Mouse (Mus musculus) hematopoietic stem cell, adult 5-6 weeks (primary cell): ENCODE results near the gene Rnase13. TPM values are rescaled to one million over a fixed set of nuclear protein-coding genes. Genes with fewer than 3 reads are reported as not detected.
A peak's percentile ranks its signal among the peaks of the same experiment; 100 is the strongest.

Experiments
- ATAC-seq, 2 experiments: fragments of 125-278 bp in 1 of 2; replicated peaks in 1 of 2; 2 replicates each; pipeline ENCODE4 v1.8.0; 2016 to 2017; ENCODE audit warnings: inconsistent platforms in 2 of 2, mild to moderate bottlenecking in 2 of 2, moderate number of reproducible peaks in 2 of 2, low read depth in 1 of 2, moderate TSS enrichment in 1 of 2; ENCODE audit not compliant: low FRiP score in 2 of 2, poor library complexity in 2 of 2, severe bottlenecking in 2 of 2, insufficient read depth in 1 of 2, low TSS enrichment in 1 of 2
- total RNA-seq: library from RNA; stranded (forward); fragments of 172-1452, 232-1000 nt; gene quantifications from 2 replicates; pipeline ENCODE4 v1.2.3, GENCODE M21; 2017

Rnase13 gene
- total RNA-seq, 1 experiment from 2014 or later: not detected

DNA sequence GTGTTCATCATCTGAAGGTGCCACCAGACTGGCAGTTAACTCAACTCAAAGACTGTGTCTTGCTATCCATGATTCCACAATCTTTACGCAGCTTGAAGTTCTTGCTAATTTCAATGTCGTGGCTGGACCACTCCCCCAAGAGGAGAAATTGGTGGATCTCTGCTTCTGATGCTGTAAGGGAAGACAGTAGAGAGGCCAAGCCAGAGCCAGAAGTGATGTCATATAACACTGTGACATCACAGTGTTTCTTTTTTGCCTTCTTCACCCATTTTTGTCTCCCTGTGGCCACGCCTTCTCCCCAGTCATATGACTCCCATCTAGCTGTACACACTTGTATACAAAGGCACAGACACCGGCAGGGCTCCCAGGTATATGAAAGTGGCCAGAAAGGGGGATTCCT is 4.4 kb downstream of the Rnase13 start, which contains the start of gene Tppp2:
TSS of gene Tppp2 (plus strand) at position 301 of the 400 bp plus-strand sequence.
- ATAC-seq: no peak

DNA sequence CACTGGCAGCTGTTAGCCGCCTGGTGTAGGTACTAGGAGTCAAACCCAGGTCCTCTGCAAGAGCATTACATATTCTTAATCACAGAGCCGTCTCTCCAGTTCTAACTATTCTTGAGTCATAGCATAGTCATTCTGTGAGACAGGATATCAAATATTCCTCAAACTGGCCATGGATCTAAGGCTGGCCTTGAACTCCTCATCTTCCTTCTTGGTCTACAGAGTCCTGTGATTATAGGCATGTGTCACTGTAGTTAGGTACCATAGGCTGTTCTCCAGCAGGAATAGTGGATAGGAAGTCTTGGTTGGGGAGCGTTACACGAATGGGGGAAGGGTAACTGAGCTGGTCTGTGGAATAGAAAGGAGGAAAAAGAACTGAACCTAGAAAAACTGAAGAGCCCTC is 6.0 kb downstream of the Rnase13 start:
- ATAC-seq: no peak

DNA sequence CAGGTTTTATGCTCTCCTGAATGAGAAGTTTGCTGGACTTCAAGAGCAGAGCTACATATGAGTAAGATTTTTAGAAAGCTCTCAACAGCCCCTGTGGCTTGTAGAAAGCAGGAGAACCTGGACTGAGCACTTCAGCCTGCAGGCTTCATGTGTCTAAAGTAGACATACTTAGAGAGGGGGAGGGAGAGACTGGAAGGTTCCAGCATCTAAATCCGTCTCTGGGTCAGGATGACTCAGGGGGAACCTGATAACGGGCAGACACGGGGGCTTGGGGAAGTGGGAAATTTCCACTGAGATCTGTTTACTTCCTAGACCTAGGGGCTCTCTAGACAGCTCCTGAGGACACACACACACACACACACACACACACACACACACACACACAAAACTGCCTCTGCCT is 7.5 kb downstream of the Rnase13 start:
- ATAC-seq: no peak

DNA sequence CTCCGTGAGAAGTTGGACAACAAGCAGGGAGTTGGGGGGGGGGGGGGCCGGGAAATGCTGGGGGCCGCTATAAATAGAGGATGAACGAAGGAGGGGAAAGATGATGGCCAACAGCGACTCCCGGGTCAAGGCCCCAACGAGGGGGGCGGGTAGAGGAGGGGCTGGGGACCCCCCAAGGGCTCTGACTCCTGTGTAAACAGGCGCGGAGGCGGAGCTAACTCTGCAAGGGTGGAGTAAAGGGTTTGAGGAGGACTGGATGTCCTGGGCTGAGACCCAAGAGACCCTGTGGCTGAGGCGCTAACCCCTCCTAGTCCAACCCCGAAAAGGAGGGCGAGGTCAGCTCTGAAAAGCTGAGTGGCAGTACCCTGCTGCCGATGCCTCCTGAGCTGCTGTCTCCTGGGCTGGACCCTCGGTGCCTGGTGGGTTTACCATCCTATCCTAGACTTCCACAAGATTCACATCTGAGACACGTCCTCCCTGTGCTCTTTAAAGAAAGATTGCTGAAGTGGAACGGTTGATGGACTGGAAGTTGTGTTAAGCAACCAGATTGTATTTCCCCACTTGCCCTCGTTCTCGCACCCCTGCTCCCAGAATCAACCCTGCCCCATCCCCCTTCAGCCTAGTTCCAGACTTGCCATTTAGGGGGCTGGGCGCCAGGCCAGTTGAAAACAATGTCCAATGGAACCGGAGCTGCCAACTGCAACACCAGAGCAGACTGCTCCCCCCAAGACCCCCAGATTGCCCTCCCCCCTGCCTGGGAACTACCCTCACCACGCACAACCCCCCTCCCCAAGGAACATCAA is 8.4 kb downstream of the Rnase13 start, which contains the start of gene Ndrg2:
TSS of gene Ndrg2 (minus strand) at position 199 of the 803 bp plus-strand sequence.
- ATAC-seq: 0 out of 4 replicates have a peak, but pooled peaks of 1 of the 2 experiments have one; percentile 7

DNA sequence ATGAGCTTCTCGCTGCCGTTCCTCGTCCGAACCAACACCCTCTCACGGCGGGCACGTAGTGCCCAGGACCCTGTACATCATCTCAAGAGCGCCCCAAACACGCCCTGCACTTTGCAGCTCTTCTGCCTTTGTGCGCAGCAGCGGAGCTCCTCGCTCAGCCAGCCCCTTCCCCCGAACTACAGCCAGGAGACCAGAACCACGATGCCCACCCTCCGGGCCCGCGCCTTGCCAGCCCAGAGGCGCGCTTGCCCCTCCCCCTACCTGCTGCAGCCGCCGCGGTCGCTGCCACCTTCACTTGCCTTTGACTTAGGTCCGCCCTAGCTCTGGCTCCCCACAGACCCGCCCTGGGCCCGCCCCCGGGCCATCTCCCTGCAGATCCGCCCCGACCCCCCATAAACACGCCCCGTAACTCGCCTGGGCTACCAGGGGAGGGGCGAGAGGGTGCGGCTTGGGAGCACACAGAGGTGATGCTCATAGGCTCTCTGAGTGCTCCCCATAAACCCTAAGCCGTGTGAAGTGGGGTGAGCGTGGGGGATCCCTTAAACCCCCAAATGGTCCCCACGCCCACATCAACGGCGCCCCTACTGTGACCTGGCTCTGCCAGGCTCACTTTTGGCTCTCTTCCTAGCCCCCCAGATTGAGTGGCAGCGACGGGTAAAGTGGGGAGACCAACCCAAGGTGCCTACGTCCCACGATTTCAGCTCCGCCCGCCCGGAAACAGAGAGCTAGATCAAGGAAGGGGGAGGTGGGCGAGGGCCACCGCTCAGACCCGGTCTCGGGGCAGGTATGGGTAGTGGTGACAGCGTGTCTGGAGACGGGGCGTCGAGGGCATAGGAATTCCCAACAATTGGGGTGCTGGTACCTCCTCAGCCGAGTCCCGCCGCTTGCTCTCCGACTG is 9.3 kb downstream of the Rnase13 start:
- ATAC-seq: peak; percentile 83 to 87

DNA sequence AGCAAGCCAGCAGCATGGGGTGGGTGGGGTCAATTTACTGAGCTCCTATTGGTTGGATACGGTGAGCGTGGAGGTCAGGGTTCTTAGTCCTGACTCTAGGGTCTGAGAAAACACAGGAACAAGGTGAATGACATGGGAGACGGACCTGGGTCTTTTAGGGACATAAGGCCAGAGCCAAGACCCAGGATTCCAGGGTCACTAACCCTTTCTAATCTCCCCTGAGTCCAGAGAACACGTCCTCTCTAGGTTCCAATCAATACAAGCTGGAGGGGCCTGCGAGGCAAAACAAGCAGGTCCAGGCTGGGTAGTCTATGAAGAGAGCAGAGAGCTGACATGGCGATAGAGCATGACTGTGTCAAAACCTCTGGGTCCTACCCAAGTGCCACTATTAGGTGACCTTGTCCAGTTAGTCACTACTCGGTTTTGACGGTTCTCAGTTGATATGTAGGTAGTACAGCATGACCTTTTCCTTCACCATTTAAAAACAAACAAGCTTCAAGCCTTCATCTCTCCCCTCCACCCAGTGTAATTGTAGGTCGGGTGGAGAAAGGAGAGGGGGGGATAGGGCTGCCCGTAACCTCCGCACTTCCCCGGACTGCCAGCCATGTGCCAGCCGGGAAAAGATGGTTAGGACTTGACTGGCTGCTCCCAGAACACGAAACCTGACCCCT is 10.0 kb downstream of the Rnase13 start:
- ATAC-seq: no peak

DNA sequence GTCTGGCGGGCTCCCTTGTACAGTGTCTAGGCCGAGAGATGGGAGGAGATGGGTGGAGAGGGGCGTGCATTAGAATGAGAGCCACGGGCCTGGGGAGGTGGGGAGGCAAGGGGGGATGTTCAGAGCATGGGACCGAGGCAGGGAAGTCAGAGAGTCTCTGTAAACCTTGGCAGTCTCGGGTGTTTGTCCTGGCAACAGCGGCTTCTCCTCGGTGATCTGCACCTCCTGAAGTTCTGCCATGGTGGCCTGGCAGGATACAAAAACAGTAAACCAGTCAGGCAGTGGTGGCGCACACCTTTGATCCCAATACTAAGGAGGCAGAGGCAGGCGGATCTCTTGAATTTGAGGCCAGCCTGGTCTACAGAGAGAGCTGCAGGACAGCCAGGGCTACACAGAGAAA is 11.3 kb downstream of the Rnase13 start:
- no peak for ATAC-seq

DNA sequence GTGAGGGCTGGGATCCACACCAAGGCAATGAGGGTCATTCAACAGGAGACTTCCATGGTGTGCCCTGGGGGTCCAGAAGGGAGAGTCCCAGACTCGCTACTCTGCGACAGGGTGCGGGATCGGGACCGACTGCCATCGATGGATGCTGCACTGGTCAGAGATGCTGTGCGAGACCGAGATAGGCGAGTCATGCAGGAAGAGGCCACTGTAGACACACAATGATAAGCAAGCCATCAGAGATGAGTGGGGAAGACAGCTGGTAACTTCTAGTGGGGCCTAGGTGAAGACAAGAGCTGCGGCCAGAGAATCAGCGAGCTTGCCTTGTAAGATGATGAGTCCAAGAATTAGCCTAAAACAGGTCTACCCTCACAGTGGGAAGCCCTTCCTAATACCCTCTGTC is 16.5 kb downstream of the Rnase13 start:
- ATAC-seq: no peak

DNA sequence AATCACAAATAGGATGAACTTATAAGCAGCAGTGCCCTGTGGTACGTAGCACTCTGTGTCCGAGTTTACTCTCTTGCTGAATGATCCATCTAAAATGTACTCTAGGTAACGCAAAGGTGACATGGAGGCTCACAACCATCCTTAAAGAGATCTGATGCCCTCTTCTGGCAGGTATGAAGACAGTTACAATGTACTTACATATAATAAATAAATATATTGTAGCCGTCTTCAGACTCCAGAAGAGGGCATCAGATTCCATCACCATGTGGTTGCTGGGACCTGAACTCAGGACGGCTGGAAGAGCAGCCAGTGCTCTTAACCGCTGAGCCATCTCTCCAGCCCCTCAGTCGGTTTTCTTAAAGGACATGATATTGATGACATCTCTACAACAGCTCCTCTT is 17.9 kb downstream of the Rnase13 start:
- ATAC-seq: no peak

DNA sequence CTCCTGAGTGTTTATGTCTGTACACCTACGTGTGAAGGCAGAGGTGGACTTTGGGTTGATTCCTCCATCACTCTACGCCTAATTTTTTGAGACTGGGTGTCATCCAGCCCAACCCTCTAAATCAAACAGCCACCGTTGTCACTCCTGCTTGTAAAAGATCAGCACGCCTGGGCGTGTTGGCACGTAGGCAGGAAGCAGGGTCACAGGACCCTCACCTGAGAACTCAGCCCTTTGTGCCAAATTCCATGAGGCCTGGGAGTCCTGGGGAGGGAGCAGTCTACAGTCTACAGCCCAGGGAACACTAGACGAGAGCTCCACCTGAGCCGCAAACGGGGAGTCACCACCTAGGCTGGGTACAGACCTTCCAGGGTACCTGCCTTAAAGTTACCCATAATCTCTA is 18.8 kb downstream of the Rnase13 start:
- no peak for ATAC-seq

DNA sequence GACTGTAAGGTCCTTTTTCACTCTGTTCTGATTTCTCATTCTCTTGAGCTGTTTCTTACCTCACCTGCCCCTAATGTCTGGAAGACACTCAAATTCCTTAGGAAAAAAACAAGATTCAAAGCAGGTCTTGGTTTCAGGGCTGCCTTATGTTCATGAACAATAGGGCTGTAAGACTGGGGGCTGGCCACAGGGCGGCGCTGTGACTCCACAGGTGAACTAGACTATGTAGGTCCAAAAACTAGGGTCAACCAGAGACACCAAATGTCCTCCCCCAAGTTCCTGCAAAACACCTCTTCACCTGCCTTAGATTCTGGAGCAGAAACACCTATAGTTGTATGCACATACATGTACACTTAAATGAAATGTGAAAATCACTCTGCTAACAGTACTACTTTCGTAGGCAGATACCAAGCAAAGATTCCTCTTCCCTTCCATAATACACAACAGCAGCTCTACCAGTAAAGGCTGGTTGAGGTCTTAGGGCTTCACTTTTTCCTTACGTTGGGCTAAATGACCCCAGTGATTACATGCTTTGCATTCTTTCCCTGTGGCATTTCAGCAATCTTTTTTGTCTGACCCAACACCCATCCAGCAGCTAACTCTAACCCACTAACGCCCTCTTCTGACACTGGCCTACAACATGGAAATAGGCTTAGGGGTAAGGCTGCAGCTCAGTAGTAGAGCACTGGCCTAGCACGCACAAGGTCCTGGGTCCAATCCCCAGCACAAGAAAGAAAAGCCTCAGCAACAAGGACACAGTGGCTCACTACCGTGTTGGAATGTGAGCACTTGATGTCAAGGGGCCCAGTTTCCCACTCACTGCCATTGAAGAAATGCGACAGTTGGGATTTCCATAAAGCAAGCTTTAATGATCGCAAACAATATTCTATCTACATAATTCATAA is 19.5 kb downstream of the Rnase13 start:
- ATAC-seq: peak; percentile 65 to 84

DNA sequence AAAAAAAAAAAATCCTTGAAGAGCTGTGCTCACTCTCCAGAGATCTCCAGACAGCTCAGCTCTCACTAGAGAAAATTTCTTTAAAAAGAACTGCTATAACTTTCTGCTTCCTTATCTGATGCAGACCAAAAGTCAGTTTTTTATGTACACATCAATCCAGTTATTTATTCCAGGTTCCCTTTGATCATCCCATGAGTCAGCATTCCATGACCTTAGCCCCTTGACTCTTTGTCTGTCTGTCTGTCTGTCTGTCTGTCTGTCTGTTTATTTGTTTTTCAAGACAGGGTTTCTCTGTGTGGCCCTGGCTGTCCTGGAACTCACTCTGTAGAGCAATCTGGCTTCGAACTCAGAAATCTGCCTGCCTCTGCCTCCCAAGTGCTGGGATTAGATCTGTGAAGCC is 23.2 kb downstream of the Rnase13 start:
- ATAC-seq: no peak

DNA sequence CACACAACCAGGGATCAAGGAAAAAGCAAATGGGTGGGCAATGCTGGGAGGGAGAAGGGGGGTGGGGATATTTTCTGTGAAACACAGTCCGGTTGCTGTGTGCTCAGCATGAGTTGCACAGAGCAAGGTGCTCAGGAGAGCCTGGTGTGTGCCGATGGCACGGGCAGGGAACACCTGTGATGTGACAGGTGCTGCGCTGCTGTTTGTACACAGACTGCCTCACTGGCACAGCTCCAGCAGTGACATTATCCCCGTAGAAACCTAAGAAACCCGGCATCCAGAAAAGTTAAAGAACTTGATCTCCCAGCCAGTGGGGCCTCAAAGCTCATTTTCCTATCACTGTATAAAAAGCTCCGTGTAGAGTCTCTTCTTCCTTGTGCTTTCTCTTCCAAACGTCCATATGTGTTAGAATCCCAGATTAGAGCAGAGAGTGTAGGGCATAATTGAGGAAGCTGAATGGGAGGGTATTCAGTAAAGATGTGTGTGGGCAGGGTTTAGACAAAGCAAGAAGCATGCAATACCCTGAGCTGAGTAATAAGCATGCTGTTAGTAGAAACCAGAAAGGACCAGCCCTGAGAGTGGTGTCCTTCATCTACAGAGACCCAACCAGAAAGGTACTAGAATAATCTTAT is 25.9 kb downstream of the Rnase13 start:
- no peak for ATAC-seq

DNA sequence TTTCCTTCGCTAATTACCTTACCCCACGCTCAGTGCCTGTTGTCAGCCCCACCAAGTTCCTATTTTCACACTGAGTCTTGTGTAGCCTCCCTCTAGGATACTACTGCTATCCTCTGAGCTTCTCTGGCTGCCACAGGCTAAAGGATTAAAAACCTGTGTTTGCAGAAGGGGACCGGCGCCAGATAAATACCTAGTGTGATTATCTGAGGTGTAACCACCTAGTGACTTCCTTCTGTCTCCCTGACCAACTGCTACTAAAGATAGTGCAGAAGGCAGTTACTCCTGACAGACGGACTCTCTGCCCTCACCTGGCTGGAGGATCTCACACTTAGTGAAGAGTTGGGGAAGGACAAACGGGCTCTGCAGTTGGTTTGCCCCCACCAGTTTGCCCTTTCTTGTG is 26.6 kb downstream of the Rnase13 start:
- ATAC-seq: no peak

DNA sequence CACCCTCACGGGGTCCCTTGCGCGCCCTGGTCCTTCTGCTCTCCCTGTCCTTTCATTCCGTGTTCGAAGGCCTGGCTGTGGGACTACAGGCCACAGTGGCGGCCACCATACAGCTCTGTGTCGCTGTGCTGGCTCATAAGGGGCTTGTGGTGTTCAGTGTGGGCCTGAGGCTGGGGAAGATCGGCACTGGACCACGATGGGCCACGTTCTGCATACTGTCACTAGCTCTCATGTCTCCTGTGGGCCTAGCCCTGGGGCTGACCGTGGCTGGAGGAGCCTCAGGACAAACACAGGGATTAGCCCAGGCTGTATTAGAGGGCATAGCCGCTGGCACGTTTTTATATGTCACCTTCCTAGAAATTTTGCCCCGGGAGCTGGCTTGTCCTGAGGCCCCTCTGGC is 27.5 kb downstream of the Rnase13 start:
- no peak for ATAC-seq

DNA sequence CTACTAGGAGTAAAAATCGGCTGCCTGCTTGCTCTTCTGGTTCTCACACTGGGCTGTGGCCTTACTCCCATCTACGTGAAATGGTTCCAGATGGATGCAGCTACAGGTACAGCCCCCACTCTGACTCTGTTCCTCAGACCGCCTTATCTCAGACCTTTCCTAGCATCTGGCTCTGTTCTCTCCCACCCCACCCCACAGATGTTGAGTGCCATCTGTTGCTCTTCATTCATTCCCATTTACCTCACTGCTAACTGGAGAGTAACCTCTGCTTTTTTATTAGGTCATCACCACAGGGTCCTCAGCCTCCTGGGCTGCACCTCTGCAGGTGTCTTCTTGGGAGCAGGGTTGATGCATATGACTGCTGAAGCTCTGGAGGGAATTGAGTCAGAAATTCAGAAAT is 28.8 kb downstream of the Rnase13 start:
- no peak for ATAC-seq
